Mouse (Mus musculus) G1E (cell line): ENCODE data around the gene Hoxb9.

Source experiments
- CTCF ChIP-seq: IDR thresholded peaks from 2 replicates; pipeline ENCODE4 v1.5.1; 2012; ENCODE audit warnings: low read depth, low read length, inconsistent platforms, mixed read lengths
- GATA1 ChIP-seq: IDR thresholded peaks from 2 replicates; pipeline ENCODE4 v1.6.1; 2012; ENCODE audit warnings: borderline replicate concordance, low read length, inconsistent platforms, mixed read lengths
- GATA2 ChIP-seq: IDR thresholded peaks from 2 replicates; pipeline ENCODE4 v1.6.1; 2012; ENCODE audit warnings: low read depth, low read length, inconsistent platforms, borderline replicate concordance

DNA sequence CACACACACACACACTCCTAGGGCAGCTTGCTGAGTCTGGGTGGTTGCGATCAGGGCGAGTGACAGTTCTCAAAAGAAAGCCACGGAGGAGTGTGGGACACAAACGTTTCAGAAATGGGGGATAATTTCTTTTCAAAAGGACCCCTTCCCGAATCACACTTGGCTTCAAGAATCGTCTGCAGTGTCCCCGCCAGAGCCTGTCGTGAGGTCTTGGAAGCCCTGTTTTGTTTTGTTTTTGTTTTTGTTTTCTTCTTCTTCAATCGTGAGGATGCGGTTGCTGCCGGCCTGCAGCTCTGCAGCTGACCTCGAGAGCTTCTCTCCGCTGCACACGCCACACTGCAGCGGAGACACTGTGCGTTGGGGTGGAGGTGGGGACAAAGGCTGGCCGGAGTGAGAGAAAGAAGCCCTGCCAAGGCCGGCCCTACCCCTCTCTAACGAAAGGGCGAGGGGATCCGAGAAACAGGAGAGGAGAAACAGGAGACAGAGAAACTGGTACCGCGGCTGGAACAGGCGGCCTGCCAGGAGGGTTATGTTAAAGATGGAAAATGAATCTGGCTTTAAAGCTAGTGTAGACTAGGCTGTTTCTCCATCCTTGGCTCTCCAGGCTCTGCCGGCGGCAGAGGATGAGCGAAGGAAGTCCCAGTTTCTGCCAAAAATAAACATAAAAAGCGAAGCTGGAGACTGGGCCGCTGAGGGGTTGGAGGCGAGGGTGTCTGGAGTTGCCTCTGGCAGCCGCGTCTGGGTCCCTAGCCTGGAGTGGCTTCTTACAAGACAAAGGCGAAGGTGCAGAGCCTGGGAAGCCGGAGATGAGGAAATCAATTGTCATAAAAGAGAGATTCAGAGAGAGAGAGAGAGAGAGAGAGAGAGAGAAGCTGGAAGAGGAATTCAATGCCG lies 6.1 kb downstream of the Hoxb9 start:
- TF ChIP-seq CTCF (no peak), GATA2 (no peak), GATA1 (no peak)
